Mouse (Mus musculus) adrenal gland, postnatal 25 days (tissue): Measurements from ENCODE around the gene Ppp1r36. TPM values are rescaled to one million over a fixed set of nuclear protein-coding genes. Genes with fewer than 3 reads are reported as not detected.

Source experiments
- DNase-seq: peaks from one replicate; pipeline ENCODE4 v3.0.0; 2021; ENCODE audit warnings: mixed read lengths
- long read RNA-seq: library from polyadenylated mRNA; stranded (forward); transcript quantifications from one replicate; pipeline ENCODE4 v2.0.0, GENCODE M21; 2021
- total RNA-seq: library from RNA; stranded (reverse); gene quantifications from 2 replicates; pipeline ENCODE4 v1.2.3, GENCODE M21; 2021

Gene Ppp1r36
- 0.52 TPM in 1 of 2 replicates, not detected in the other for total RNA-seq
- long read RNA-seq: 0 reads

DNA sequence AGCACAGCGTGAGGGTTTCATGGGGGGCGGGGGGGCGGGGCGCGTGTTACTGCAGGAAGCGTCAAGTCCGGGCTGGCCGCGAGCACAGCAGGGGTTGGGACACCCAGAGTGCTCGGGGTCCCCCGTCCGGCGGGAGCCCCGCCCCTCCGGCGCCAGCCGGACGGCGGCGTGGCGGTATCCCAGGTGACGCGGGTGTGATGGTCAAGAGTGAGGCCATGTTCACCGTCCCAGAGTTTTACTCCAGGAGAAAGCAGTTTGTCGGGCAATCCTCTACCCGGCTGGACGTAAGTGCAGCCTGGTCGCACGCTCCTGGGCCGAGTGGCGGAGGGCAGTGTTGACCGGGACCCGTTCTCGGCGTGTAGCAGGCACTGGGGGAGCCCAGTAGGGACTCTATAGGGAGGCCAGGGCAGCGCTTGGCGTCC is at the start of gene Ppp1r36:
Ppp1r36 (plus strand) TSS at position 106 of the 422 bp plus-strand sequence.
- DNase-seq: no peak

DNA sequence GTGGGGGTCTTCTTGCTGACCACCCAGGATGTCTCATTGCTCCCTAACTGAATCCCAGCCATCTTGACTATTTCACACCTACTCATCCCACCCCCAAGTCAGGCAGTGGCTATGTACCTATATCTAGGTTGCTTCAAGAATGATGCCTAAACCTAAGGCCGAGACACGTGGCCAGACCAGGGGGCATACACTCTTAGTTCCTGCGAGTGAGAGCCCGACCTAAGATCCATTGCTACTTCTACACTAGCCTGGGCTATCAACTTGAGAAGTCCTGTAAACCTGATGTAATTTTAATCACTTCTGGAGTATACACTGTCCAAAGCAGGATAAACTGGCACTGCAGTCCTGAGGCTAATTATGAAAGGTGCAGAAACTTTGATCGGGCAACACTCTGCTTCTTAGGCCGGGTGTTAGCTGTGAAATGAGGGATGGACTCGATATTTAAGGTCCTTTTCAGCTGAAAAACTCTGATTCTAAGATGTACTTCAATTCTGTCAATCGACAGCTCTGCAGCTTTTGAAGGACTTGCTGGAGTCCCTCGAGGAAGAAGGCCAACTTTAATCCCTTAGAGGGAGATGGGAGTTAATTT is 49.0 kb upstream of the Ppp1r36 start:
- no peak for DNase-seq

DNA sequence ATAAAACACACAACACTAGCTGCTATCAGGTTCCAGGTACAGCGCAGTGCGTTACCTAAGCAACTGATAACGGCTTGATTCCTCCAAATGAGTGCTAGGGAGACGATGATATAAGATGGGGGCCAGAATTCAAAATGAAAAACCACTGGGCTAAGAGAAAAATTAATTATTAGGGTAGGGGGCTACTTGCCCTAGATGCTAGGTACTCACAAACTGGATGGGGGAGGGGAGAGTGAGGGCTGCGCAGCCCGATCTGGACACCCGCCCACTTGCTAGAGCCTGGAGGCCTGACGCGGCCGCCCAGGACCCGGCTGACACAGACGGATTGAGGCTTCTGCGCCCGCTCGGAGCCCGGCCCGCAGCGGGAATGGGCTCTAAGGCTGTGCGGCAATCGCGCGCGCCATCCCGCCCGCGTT is 48.5 kb upstream of the Ppp1r36 start:
- DNase-seq: peak; percentile 58

DNA sequence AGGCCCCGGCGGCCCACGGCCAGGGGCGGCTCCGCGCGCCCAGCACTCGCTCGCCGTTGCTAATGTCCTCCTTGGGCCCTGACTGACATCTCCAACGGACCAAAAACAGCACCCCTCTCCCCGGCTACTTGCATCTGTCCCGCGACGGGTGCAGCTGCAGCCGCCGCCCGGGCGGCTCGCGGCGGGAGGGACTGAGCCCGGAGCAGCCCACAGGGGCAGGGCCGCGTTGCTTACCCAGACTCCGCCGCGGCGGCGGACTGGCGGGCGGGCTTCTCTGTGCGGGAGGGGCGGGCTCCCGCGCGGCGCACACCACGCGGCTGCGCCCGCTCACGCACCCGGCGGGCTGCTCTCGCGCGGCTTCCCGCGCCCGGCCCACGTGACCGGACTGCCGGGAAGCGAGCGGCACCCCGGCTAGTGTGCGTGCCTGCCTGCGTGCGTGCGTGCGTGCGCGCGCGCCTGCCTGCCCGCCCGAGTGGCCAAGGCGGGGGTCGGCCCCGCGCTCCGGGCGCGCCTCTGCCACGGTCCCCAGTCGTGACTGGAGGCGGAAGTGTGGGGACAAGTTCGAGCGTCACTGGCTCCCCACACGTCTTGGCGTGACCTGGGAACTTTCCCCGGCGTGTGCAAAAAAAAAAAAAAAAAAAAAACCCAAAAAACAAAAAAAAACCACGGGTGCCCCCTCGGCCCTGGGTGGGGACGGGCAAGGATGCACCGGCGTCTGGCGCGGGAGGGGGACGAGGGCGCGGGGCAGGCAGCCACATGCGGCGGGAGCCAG is 47.9 kb upstream of the Ppp1r36 start, which contains the start of gene Zbtb25:
Zbtb25 (minus strand) TSS at position 397 of the 772 bp plus-strand sequence.
- peak; percentile 84 for DNase-seq

DNA sequence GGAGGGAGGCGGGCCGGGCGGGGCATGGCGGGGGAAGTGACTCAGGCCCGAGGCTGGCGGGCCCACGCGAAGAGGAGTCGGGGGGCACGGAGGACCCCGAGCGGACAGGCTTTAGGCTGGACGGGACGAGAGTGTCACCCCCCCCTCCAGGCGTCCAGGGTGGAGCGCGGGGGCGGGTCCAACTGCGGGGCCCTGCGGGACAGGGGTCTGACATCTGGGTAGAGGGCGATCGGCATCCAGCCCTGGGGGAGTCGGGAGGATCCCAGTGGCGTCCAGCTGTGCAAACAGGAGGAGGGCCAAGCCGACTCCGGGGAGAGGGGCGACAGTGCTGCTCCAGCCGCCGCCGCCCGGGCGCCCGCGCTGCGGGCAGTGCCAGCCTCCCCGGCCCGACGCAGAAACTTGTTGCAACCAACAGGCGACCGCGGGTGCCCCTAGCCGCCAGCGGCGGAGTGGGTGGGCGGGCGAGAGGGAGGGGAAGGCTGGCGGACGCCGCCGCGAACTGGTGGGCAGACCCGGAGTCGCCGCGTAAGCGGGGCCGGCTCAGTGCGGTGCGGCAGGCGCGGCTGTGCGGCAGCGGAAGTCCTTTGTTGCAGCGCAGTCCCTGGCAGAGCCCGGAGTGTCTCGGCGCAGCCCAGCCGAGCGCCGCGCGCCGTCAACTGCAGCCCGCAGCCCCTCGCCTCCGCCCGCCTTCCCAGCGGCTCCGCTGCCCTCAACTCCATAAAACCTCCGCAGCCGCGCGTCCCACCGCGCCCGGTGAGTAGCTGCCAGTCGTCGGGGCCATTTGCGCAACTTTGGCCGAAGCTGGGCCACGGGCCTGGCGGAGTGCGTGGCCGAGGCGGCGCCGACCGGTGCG is 47.1 kb upstream of the Ppp1r36 start, which contains the start of gene Zbtb1:
Zbtb1 (plus strand) TSS at position 289 of the 853 bp plus-strand sequence.
- peak; percentile 81 for DNase-seq

DNA sequence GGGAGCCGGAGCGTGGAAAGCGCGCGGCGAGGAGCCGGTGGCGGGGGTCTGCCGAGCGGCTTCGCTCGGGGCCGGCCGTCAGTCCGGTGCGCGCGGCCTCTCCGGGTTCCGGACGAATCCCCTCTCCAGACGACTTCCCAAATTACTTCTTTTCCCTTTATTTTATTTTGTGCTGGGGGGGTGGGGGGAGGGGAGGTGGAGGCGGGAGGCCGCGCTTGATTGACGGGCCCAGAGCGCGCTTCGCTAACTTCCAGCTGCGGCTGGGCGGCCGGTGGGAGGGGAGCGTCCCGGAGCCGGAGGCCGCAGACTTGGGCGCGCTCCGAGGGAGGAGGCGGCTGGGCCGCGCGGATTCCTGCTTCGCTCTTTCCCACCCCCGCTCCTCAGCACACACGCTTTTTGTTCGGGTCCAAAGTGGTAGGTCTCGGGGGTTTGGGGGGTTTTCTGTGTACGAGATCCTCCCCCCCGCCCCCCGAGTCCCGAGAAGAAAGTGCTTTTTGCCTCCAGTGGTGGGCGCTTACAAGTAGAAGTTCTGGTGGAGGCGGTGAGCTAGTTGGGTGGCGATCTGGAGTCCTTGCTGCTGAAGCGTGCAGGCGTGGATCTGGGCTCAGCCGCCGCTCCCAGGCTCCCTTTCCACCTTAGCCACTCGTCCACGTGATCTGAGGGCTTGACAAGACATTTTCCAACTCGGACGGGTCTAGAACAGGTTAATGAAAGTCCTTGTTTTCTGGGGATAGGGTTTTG is 46.3 kb upstream of the Ppp1r36 start:
- peak; percentile 86 for DNase-seq

DNA sequence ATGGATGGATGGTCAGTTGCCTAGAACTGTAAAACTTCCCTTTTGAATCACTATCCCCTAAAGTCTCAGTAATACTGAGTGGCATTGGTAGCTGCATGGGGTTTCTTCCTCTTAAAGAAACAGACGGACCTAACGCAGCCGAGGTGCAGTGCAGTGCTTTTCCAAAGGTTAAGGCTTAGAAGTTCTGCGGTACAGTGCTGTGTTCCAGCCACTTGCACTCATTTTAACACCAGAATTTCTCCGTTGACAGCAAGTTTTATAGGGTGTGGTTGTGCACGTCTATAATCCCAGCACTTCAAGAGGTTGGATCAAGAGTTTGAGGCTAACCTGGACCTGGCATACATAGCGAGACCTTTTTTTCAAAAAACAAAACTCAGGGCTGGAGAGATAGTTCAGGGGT is 45.3 kb upstream of the Ppp1r36 start:
- no peak for DNase-seq

DNA sequence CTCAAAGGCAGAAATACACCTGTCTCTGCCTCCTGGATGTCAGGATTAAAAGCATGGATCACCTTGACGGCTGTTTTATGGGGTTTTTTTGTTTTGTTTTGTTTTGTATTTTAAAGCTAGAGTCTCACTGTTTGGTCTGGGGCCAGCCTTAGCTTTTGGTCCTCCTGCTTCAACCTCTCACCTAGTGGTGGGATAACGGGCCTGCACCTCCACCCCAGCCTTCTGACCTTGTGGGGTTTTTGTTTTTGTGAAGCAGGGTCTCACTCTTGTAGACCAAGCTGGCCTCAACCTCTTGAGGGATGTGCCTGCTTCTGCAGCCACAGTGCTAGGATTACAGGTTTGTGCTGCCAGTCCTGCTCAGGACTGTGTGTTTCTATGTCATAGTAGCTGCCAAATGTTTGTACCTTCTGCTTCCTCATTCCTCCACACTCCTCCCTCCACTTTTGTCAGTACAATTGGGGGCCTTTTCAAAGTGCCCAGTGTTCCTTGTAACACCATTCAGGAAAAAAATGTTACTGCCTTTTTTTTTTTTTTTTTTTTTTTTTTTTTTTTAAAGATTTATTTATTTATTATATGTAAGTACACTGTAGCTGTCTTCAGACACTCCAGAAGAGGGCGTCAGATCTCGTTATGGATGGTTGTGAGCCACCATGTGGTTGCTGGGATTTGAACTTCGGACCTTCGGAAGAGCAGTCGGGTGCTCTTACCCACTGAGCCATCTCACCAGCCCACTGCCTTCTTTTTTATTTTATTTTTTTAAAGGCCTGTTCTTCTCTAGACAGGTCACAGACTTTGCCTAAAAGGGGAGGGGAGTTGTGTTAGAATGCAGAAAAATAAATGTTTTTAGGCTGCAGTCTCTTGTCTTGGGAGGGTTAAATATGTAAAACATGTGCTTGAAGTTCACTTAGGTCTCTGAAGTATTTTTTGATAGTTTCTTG is 44.2 kb upstream of the Ppp1r36 start:
- DNase-seq: no peak

DNA sequence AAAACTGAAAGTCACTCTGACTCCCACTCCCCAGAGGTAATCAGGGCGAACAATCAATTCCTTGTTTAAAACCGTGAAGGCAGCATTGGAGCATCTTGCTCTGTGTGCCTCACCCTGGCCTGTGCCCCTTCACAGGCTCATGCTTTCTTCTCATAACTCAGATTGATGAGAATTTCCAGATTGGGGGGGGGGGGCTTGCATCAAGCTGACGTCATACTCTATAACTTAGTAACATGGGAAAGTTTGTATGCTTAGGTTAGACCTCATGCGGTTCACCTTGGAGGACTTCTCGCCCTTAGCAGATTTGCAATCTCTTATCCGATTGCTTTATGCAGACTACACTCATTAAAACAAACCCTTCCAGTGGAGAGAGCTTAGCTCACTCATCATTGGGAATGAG is 43.3 kb upstream of the Ppp1r36 start:
- DNase-seq: no peak

DNA sequence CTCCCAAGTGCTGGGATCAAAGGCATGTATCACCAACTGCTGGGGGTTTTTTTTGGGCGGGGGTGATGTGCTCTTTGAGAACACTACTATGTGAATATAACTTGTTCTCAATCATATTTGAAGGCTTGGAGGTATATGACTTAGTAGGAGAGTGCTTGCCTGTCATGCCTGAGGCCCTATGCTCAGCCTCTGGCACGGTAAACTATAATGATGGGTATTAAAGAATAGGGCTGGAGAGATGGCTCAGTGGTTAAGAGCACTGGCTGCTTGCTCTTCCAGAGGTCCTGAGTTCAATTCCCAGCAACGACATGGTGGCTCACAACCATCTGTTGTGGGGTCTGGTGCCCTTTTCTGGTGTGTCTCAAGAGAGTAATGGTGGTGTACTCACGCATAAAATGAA is 42.4 kb upstream of the Ppp1r36 start:
- no peak for DNase-seq

DNA sequence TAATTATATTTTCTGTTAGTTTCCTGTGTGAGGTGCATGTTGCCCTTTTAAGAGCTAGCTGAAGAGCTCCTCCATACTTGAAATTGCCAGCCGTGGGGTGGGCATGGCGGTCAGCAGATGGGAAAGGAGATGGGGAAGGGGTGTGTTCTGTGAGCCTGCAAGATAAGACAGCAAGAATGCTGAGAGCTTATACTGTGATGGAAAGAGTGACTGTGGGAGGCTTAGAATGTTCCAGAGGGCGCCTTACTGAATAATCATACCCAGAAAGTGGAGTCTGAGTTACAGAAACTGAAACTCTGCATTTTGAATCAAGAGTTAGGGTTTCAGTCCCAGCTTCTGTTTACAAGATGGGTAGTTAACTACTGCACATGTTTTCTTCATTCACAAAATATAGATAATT is 41.8 kb upstream of the Ppp1r36 start:
- no peak for DNase-seq

DNA sequence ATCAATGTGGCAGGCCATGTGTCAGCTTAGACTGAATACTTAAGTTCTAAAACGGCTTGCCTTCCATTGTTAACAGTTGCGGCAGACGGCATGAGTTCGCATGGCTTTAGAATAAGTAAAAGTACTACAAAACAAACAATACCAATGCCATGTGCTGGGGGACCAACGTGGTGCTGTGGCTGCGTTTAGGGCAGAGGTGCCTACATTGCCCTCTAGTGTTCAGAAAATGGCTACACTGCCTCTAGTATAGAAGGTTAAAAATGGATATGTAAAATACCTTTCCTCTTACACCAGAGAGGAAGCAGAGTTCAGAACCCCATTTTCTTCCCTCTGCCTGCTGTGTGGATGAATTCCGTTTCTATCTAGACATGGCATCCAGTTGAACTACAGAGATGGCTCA is 40.7 kb upstream of the Ppp1r36 start:
- no peak for DNase-seq

DNA sequence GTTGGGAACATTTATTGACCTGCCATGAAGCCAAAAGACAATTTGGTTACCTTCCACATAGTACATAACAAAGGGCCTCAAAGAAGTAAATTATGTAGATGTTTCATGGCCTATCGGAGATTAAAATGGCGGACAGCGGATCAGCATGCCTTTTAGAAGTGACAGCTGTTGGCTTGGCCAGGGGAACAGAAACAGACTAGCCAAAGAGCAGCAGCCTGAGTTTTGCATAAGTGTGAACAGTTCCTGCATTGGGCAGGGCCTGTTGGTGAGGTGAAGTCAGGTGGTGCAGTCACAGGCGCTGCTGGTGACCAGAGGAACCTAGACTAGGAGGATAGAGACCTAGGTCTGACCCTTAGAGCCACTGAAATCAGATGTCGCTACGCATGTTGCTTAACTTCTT is 40.3 kb upstream of the Ppp1r36 start:
- DNase-seq: no peak

DNA sequence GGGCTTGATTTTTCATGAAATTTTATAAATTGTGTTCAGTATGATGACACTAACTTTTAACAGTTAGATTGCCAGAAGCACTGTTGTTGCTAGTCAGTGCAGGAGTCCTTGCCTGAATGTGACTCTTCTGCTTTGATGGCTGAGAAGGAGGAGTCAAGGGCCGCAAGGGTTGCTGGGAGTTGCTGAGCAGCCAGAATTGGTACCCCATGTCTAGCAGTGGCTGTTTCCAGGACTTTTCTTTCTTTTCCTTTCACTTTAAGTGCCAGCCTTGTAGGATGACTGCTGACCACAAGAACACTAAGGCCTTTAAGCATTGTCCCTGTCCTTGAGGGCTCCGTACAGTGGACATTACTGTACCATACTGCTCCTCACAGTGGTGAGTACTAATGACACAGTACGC is 39.6 kb upstream of the Ppp1r36 start:
- DNase-seq: peak; percentile 30

DNA sequence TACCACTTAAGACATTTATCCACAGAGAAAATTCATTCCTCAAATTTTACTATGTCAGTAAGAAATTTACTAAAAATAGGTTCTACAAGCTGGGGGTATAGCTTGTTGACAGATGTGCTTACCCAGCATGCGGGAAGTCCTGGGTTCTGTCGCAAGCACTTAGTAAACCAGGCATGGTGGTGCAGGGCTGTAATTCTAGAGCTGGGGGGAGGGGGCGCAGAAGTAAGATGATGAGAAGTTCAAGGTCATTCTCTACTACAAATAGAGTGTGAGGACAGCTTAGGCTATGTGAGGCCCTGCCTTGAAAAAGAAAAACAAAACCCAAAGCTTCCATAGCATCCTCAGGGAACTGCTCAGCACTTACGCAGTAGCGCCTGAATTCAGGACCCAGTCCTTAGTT is 38.8 kb upstream of the Ppp1r36 start:
- no peak for DNase-seq

DNA sequence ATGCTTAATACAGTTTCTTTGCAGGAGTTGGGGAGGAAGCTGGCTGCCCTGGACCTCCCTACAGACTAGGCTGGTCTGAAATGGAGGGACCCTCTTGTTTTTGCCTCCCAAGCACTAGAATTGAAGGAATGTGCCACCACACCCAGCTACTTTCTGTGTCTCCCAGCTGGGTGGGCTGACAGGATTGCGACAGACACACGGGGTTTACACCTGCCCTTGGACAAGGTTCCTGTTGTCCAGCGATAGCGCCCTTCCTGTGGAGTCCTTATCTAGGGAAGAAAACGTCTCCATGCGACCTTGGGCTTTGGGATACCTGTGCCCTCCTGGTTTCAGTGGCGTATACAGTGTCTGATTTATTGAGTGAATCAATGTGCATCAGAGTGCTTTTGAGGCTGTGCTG is 37.2 kb upstream of the Ppp1r36 start:
- DNase-seq: no peak

DNA sequence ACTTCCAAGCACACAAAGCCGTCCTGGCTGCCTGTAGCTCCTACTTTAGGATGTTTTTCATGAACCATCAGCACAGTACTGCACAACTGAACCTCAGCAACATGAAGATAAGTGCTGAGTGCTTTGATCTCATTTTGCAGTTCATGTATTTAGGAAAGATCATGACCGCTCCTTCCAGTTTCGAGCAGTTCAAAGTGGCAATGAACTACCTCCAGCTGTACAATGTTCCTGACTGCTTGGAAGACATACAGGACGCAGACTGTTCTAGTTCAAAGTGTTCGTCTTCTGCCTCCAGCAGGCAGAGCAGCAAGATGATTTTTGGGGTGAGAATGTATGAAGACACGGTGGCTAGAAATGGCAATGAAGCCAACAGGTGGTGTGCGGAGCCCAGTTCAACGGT is 32.0 kb upstream of the Ppp1r36 start:
- DNase-seq: no peak

DNA sequence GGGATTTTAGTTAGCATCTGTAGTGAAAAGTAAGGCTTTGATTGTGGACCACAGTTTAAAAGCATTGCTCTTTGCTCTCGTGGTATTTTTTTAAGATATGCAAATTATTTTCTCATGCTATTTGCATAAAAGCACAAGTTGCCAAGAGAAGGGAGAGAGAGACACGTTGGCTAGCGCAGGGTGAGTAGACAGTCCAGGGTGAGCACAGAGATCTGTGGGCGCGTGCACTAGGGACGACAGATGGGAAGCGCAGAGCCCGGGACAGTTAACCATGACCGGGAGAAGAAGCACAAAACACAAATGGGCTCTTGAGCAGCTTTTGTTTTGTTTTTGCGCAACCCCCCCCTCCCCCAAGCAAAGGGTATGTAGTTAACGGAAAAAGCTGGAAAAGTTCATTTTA is 28.5 kb upstream of the Ppp1r36 start:
- DNase-seq: no peak

DNA sequence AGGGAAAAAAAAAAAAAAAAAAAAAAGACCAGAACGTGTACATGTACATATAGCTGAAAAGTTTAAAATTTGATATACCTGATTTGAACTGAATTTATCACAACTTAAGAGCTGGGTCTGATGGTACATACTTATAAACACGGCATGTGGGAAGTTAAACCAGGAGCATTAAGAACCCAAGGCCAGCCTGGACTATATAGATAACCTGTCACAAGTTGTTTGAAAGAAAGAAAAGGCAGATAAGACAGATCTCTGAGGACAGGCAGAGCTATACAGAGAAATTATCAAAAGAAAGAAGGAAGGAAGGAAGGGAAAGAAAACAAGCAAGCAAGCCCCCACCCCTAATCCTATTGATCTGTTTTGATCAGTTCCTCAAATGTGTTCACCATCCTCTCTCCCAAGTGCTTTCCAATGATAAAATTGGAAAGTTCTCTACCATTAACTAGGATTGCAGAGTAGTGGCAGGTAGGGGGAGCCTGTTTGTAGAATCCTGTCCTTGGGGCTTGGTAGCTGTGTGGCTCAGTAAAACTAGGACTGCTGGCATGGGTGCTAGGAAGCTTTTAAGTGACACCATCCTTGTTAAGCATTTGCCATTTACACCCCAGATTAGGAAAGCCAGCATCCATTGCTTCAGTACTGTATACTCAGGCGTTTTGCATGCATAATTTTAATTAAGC is 25.6 kb upstream of the Ppp1r36 start:
- DNase-seq: no peak

DNA sequence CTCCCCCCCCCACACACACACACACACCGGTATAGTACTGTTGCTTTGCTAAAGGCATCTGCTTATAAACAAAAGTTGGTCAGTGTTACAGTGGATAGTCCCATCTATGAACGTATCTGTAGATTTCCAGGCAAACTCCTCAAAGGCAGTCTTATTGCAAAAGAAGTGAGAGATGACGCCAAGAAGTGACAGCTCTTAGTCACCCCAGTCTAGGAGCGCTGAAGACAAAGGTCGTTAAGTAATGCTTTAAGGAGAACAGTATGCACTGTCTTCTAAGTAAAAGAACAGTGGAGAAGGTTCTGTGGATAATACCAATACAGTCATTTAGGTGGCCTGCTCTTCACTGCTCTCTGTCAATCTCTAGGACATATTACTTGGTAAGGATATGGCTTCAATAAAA is 24.4 kb upstream of the Ppp1r36 start:
- no peak for DNase-seq
